8 mouse cellular contexts compared by ENCODE assay signal in the genomic region with DNA sequence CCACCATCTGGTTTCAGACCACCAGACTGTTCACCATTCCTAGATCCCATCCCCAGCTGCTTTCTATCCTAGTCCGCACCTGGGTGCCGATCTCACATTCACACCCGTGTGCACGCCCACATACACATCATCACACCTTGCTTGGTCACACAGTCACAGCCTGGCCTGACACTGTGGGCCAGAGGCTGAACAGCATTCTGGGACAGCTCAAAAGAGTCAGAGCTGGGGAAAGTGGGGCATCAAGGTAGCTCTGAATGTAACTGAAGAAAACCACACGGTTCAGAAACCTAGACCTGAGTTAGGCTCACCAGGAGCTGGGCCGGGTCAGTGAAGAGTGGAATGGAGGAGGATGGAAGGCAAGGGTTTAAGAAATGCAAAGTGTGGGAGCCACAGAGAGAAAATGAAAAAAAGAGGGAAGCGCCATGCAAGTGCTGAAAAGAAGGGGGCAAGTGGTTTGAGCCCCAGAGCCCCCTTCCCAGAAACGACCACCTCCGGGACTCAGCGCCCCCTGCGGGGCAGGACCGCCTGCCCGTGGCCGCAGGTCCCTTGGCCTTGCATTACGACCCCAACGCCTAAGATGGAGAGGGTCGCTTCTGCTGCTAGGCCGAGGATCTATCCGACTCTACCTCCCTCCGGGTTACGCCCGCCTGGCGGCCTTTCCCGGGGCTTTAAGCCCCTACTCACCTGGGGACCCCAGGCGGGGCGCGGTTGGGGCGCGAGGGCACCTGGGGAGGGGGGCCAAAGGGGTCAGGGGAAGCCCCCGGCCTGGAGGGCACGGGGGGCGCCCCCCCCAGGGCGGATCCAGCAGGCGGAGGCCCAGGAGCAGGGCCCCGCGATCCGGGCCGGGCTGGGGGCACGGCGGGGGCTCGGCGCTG. TPM values are rescaled to one million over a fixed set of nuclear protein-coding genes. Genes with fewer than 3 reads are reported as not detected.
A peak's percentile ranks its signal among the peaks of the same experiment; 100 is the strongest.
DNase-seq lines count a peak whose midpoint lies in the region; ATAC-seq lines count a peak whose summit lies in the region.

No protein-coding gene starts in this region.

- peaks cover 9% of the 10 kb centered on the region for H3K36me3 ChIP-seq in lung, embryonic 16.5 days (ENCODE audit: control insufficient read depth, insufficient read depth, low read length)
- peaks cover 3% of the 10 kb centered on the region; the same call in 1 of the 2 replicates for H3K36me3 ChIP-seq in intestine, embryonic 16.5 days (ENCODE audit: control insufficient read depth, insufficient read depth, low read length)
- H3K36me3 ChIP-seq in neural tube, embryonic 14.5 days (ENCODE audit: control insufficient read depth, insufficient read depth, low read length): peaks cover 28% of the 10 kb centered on the region

- no peaks in the 10 kb centered on the region for H3K27me3 ChIP-seq in lung, embryonic 16.5 days (ENCODE audit: control insufficient read depth, insufficient read depth, low read depth, low read length)
- no peaks in the 10 kb centered on the region for H3K27me3 ChIP-seq in intestine, embryonic 16.5 days (replicated peaks; ENCODE audit: control insufficient read depth, insufficient read depth, low read length)
- peaks cover 5% of the 10 kb centered on the region; the same call in 1 of the 2 replicates for H3K27me3 ChIP-seq in neural tube, embryonic 14.5 days (ENCODE audit: control insufficient read depth, insufficient read depth, low read length)

- peak overlapping the region; percentile 100 for H3K4me2 ChIP-seq in lung, embryonic 16.5 days (ENCODE audit: low read depth, low read length)
- H3K4me2 ChIP-seq in intestine, embryonic 16.5 days (ENCODE audit: low read depth, low read length): peak overlapping the region; percentile 100
- H3K4me2 ChIP-seq in neural tube, embryonic 14.5 days (ENCODE audit: low read depth, low read length): peak overlapping the region; percentile 75

- DNase-seq in CD4-positive, CD25-positive, alpha-beta regulatory T cell, adult 2 months (ENCODE audit: low read depth, low spot score): peak; percentile 17
- no peak for DNase-seq in lung, adult 18-20 months
- DNase-seq in spleen, postnatal 4 days (ENCODE audit: low spot score in 2 of 2): no peak
- no peak for DNase-seq in spleen, adult 18-20 months

- ATAC-seq in CD4-positive, CD25-positive, alpha-beta regulatory T cell, adult 4 months: no peak
- ATAC-seq in lung, embryonic 16.5 days (ENCODE audit: low read depth): peak; percentile 6
- ATAC-seq in intestine, embryonic 16.5 days: peak; percentile 12
- no peak for ATAC-seq in neural tube, embryonic 14.5 days (ENCODE audit: low read depth)

- no peaks in the 10 kb centered on the region for H3K9me3 ChIP-seq in lung, embryonic 16.5 days (ENCODE audit: control insufficient read depth, low read length)
- H3K9me3 ChIP-seq in intestine, embryonic 16.5 days (ENCODE audit: control insufficient read depth, low read length): no peaks in the 10 kb centered on the region
- no peaks in the 10 kb centered on the region for H3K9me3 ChIP-seq in neural tube, embryonic 14.5 days (ENCODE audit: control insufficient read depth, low read length)

- no peak overlapping the region for H3K27ac ChIP-seq in lung, embryonic 16.5 days (ENCODE audit: low read length)
- H3K27ac ChIP-seq in intestine, embryonic 16.5 days (ENCODE audit: low read length): no peak overlapping the region
- no peak overlapping the region for H3K27ac ChIP-seq in neural tube, embryonic 14.5 days (ENCODE audit: low read depth, low read length)

- peaks cover 34% of the 10 kb centered on the region for H3K4me1 ChIP-seq in lung, embryonic 16.5 days (replicated peaks; ENCODE audit: control insufficient read depth, insufficient read depth, low read length)
- peaks cover 24% of the 10 kb centered on the region for H3K4me1 ChIP-seq in intestine, embryonic 16.5 days (ENCODE audit: control insufficient read depth, insufficient read depth, low read length)
- H3K4me1 ChIP-seq in neural tube, embryonic 14.5 days (ENCODE audit: control insufficient read depth, insufficient read depth, low read length): peaks cover 12% of the 10 kb centered on the region

- 9% methylated on average over 37 of the region's 42 CpGs for WGBS in lung, embryonic 16.5 days
- WGBS in intestine, embryonic 16.5 days: 10% methylated on average over 42 of the region's 42 CpGs
- 11% methylated on average over 31 of the region's 42 CpGs for WGBS in neural tube, embryonic 14.5 days

- peak overlapping the region; percentile 83 for H3K9ac ChIP-seq in lung, embryonic 16.5 days (ENCODE audit: low read length)
- peak overlapping the region; percentile 76 for H3K9ac ChIP-seq in intestine, embryonic 16.5 days (ENCODE audit: low read depth, low read length)
- H3K9ac ChIP-seq in neural tube, embryonic 14.5 days (replicated peaks; ENCODE audit: low read depth, low read length): peak overlapping the region; percentile 58

- peak overlapping the region; percentile 77 for H3K4me3 ChIP-seq in lung, embryonic 16.5 days (ENCODE audit: low read length)
- H3K4me3 ChIP-seq in intestine, embryonic 16.5 days (ENCODE audit: low read length): peak overlapping the region; percentile 69
- peak overlapping the region; percentile 36 for H3K4me3 ChIP-seq in neural tube, embryonic 14.5 days (ENCODE audit: low read depth, low read length)

RNA-seq across cellular contexts. Expression of a gene that starts 23.8 kb away (rescaled TPM):
- 100 to 1,000 TPM; 162 to 183 TPM for polyA plus RNA-seq in CD4-positive, CD25-positive, alpha-beta regulatory T cell, adult 4 months (2017; shearing (Covaris generic))
- polyA plus RNA-seq in lung, embryonic 16.5 days (2015; fragmentation: Nextera tagmentation; extraction: Ambion mirVana): 396 and 415 TPM in 2 replicates
- polyA plus RNA-seq in intestine, embryonic 16.5 days (2015; fragmentation: Nextera tagmentation; extraction: Ambion mirVana): 342 and 377 TPM in 2 replicates
- 140 and 288 TPM in 2 replicates for polyA plus RNA-seq in neural tube, embryonic 14.5 days (2014; fragmentation: Nextera tagmentation; extraction: Ambion mirVana)

RNA-seq across cellular contexts. Expression of a gene that starts 24.5 kb away (rescaled TPM):
- polyA plus RNA-seq in CD4-positive, CD25-positive, alpha-beta regulatory T cell, adult 4 months (2017; shearing (Covaris generic)): 10 to 100 TPM; 18.1 to 21.3 TPM
- polyA plus RNA-seq in lung, embryonic 16.5 days (2015; fragmentation: Nextera tagmentation; extraction: Ambion mirVana): 25.8 and 27.9 TPM in 2 replicates
- polyA plus RNA-seq in intestine, embryonic 16.5 days (2015; fragmentation: Nextera tagmentation; extraction: Ambion mirVana): 21.5 and 21.6 TPM in 2 replicates
- 25.4 and 31.7 TPM in 2 replicates for polyA plus RNA-seq in neural tube, embryonic 14.5 days (2014; fragmentation: Nextera tagmentation; extraction: Ambion mirVana)

RNA-seq across cellular contexts. Expression of a gene that starts 40.4 kb away (rescaled TPM):
- polyA plus RNA-seq in CD4-positive, CD25-positive, alpha-beta regulatory T cell, adult 4 months (2017; shearing (Covaris generic)): 100 to 1,000 TPM in 1 of 2 experiments, 10 to 100 TPM in 1; 58.7 to 103 TPM
- 46.1 and 50.7 TPM in 2 replicates for polyA plus RNA-seq in lung, embryonic 16.5 days (2015; fragmentation: Nextera tagmentation; extraction: Ambion mirVana)
- 47.1 and 51.4 TPM in 2 replicates for polyA plus RNA-seq in intestine, embryonic 16.5 days (2015; fragmentation: Nextera tagmentation; extraction: Ambion mirVana)
- 47.7 and 48.3 TPM in 2 replicates for polyA plus RNA-seq in neural tube, embryonic 14.5 days (2014; fragmentation: Nextera tagmentation; extraction: Ambion mirVana)

RNA-seq across cellular contexts. Expression of a gene that starts 41.5 kb away (rescaled TPM):
- not detected for polyA plus RNA-seq in CD4-positive, CD25-positive, alpha-beta regulatory T cell, adult 4 months (2017; shearing (Covaris generic))
- polyA plus RNA-seq in lung, embryonic 16.5 days (2015; fragmentation: Nextera tagmentation; extraction: Ambion mirVana): 5.7 and 5.9 TPM in 2 replicates
- polyA plus RNA-seq in intestine, embryonic 16.5 days (2015; fragmentation: Nextera tagmentation; extraction: Ambion mirVana): 11.8 and 12.5 TPM in 2 replicates
- 102 and 146 TPM in 2 replicates for polyA plus RNA-seq in neural tube, embryonic 14.5 days (2014; fragmentation: Nextera tagmentation; extraction: Ambion mirVana)

RNA-seq across cellular contexts. Expression of a gene that starts 51.7 kb away (rescaled TPM):
- polyA plus RNA-seq in CD4-positive, CD25-positive, alpha-beta regulatory T cell, adult 4 months (2017; shearing (Covaris generic)): 10 to 100 TPM; 33.3 to 42.0 TPM
- 60.8 and 63.8 TPM in 2 replicates for polyA plus RNA-seq in lung, embryonic 16.5 days (2015; fragmentation: Nextera tagmentation; extraction: Ambion mirVana)
- 72.4 and 74.4 TPM in 2 replicates for polyA plus RNA-seq in intestine, embryonic 16.5 days (2015; fragmentation: Nextera tagmentation; extraction: Ambion mirVana)
- 79.3 and 91.7 TPM in 2 replicates for polyA plus RNA-seq in neural tube, embryonic 14.5 days (2014; fragmentation: Nextera tagmentation; extraction: Ambion mirVana)

Comparison
In these comparisons a context has a peak if more than half of its experiments do, and no peak if none do; other contexts are left out.
1. ATAC-seq: peak in lung, embryonic 16.5 days (single experiment) and intestine, embryonic 16.5 days (single experiment); none in CD4-positive, CD25-positive, alpha-beta regulatory T cell, adult 4 months (single experiment) and neural tube, embryonic 14.5 days (single experiment).
2. Peak in every context shown above with its lines, with median percentiles within 50 percentile points of each other: H3K4me2 ChIP-seq, H3K4me3 ChIP-seq and H3K9ac ChIP-seq.